Mouse (Mus musculus) urinary bladder, adult 18-20 months (tissue): ENCODE results near the gene Emc1.
"Not testable (repeated sequence)": the region's sequence is repeated elsewhere in the genome, so short reads cannot be mapped to it uniquely, and the experiment has no call there.

Experiments used
- DNase-seq, 2 experiments: peaks; one replicate each; pipeline ENCODE4 v3.0.0; 2022; ENCODE audit warnings: low spot score in 2 of 2, mixed read lengths in 2 of 2

Emc1 gene

GRCm38 (mm10) chr4:139357211-139357610, 4.8 kb downstream of the Emc1 start:
- DNase-seq, result no peak

- DNase-seq, result no peak
Measured at GRCm38 (mm10) chr4:139360761-139361548, 8.6 kb downstream of the Emc1 start.

- no peak for DNase-seq
Measured at GRCm38 (mm10) chr4:139367336-139367735, 14.9 kb downstream of the Emc1 start.

- no peak for DNase-seq
Measured at GRCm38 (mm10) chr4:139368038-139368437, 15.7 kb downstream of the Emc1 start.

DNA sequence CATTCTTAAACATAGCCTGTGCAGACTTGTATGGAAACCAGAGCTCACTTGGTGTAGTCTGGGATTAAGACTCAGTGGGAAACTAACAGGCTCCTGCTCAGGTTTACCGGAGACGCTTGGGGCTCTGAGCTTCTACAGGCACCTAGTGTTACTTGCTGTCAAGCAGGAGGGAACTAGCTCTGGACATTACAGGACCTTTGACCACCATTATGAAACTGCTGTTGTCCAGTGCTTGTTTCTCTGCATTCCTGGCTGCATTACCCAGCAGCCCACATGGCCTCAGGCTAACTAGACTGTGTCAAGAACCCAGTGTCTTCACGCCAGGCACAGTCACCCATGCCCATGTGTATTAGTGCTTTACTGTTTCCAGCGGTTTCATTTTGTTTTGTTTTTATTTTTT, 20.7 kb downstream of the Emc1 start:
- DNase-seq, result no peak

- DNase-seq, result no peak
Measured at GRCm38 (mm10) chr4:139373531-139373930, 21.1 kb downstream of the Emc1 start.

GRCm38 (mm10) chr4:139379719-139380118, 27.3 kb downstream of the Emc1 start:
- no peak for DNase-seq

- peak; percentile 100 for DNase-seq
Measured at GRCm38 (mm10) chr4:139380207-139380748, 27.9 kb downstream of the Emc1 start.

- no peak for DNase-seq
Measured at GRCm38 (mm10) chr4:139380775-139381451, 28.5 kb downstream of the Emc1 start.

DNA sequence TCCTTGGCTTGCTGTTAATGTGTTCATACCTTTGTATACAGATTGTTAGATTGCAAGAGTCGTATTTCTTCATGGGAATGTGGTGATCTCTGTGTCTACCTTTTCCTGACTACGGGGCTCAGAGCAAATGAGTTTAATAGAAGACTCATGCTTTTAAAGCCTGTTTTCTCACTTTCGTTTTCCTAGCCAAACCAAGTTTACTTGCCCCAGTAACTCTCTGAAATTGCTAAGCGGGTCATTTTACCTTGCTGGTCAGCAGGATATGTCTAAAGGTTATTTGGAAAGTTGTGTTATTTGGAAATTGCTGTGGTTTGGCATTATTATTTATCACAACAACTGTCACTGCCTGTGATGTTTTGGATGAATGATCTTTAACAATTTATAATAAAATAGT, 29.1 kb downstream of the Emc1 start:
- DNase-seq, result no peak

GRCm38 (mm10) chr4:139382231-139382630, 29.8 kb downstream of the Emc1 start:
- no peak for DNase-seq

- not testable (repeated sequence) for DNase-seq
Measured at GRCm38 (mm10) chr4:139385841-139386240, 33.5 kb downstream of the Emc1 start.

- peak; percentile 29 to 75 for DNase-seq
Measured at GRCm38 (mm10) chr4:139386869-139387319, 34.5 kb downstream of the Emc1 start.

GRCm38 (mm10) chr4:139389557-139389956, 37.2 kb downstream of the Emc1 start:
- no peak for DNase-seq

DNA sequence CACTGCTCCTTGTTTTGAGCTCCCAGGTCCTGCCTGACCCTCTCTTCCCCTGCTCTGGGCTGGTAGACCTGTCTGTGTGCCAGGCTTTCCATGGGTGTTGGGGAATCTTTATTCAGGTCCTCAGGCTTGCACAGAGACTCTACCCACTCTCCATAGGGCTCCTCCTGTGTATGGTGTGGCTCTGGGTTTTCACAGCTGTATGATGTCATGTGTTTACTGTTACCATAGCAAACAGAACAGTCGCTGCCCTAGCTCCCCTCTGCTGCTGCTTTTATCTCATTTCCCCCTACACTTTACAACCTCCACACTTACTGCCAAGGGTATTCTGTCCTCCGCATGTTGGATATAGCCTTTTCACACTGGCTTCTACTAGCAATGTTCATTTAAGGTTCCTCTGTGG, 43.0 kb downstream of the Emc1 start:
- no peak for DNase-seq

DNA sequence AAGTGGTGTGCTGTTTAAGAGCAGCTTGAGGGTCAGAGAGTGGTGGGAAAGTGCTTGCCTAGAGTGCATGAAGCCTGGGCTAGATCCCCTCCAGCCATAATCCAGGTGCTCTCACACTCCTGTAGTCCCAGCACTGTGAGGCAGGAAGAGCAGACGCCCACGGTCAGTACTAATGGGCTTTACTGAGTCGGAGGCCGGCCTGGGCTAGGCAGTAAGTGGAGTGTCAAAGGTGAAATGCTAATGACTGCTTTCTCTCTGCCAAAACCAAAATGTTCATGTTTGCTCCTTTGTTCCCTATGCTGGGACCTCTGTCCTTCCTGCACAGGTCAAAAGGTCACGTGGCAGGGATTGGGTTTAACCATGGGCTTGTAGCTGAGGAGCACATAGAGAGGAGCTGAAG, 48.1 kb downstream of the Emc1 start:
- no peak for DNase-seq

GRCm38 (mm10) chr4:139403214-139403613, 50.8 kb downstream of the Emc1 start:
- DNase-seq, result no peak

GRCm38 (mm10) chr4:139411351-139411750, 59.0 kb downstream of the Emc1 start:
- DNase-seq, result no peak

DNA sequence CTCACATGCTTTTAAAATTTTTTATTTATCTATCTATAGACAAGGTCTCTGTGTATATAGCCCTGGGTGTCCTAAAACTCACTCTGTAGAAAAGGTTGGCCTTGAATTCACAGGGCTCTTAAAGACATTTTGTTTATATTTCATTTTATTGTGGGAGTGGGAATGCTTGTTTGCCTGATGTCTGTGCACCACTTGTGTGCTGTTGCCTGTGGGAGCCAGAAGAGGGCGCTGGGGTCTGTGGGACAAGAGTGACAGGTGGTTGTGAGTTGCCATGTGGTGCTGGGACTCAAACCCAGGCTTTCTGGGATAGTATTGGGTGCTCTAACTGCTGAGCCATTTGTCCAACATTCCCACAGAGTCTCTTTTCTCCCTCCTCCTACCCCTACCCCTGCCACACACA, 65.5 kb downstream of the Emc1 start:
- no peak for DNase-seq

DNA sequence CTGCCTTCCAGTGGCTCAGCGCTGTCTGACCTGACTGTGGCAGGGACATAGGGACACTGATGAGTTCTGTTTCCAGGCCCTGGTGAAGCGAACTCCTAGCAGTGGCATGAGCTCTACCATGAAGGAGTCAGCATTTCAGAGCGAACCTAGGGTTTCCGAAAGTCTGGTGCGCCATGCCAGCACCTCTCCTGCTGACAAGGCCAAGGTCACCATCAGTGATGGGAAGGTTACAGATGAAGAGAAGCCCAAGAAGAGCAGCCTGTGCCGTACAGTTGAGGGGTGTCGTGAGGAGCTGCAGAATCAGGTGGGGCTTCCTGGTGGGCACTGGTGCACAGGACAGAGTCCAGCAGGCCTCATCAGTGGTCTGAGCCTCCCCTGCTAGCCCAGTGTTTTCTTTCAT, 69.2 kb downstream of the Emc1 start:
- DNase-seq, result no peak

GRCm38 (mm10) chr4:139422409-139422808, 70.0 kb downstream of the Emc1 start:
- no peak for DNase-seq

DNA sequence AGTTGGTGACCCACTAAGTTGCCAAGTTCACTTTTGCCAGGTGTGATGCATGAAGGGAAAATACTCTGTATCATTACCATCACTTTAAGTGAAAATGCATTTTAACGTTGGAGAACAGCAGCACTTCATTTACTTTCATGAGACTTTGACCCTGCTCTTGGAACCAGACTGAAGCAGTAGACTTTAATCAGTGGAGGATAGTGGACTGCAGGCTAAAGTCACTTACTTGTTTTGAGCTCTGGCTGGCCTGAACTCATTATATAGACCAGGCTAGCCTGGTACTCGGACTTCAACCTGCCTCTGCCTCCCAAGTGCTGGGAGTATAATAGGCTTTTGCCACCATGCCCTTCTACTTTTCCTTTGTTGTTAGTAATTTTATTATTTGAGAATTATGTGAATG, 70.9 kb downstream of the Emc1 start:
- no peak for DNase-seq
